Mouse (Mus musculus) forebrain, embryonic 11.5 days (tissue): Measurements from ENCODE around the gene Gm20388. TPM values are rescaled to one million over a fixed set of nuclear protein-coding genes. Genes with fewer than 3 reads are reported as not detected.

Experiments
- ATAC-seq: fragments of 200-750 bp; cut with Nextera tagmentation; replicated peaks from 2 replicates; pipeline ENCODE4 v1.8.0; 2017; ENCODE audit warnings: moderate TSS enrichment; ENCODE audit not compliant: low FRiP score
- DNase-seq: peaks from one replicate; pipeline ENCODE4 v3.0.0-alpha.2; 2017; ENCODE audit warnings: low spot score
- H3K27ac ChIP-seq: fragments of 300-500 bp; sonication (generic); 2 replicates; pipeline ENCODE4 v1.5.1; 2014; ENCODE audit warnings: low read depth, low read length
- H3K27me3 ChIP-seq: fragments of 300-500 bp; sonication (generic); 2 replicates; pipeline ENCODE4 v1.6.1; 2014; ENCODE audit warnings: mild to moderate bottlenecking, low read length, mixed read lengths; ENCODE audit not compliant: control insufficient read depth, insufficient read depth
- H3K36me3 ChIP-seq: fragments of 300-500 bp; sonication (generic); 2 replicates; pipeline ENCODE4 v1.6.1; 2014; ENCODE audit warnings: mild to moderate bottlenecking, low read length, moderate library complexity, mixed read lengths; ENCODE audit not compliant: control insufficient read depth, insufficient read depth
- H3K4me1 ChIP-seq: fragments of 300-500 bp; sonication (generic); replicated peaks from 2 replicates; pipeline ENCODE4 v1.6.1; 2014; ENCODE audit warnings: low read length, mixed read lengths; ENCODE audit not compliant: control insufficient read depth, insufficient read depth
- H3K4me2 ChIP-seq: fragments of 300-500 bp; sonication (generic); 2 replicates; pipeline ENCODE4 v1.6.1; 2014; ENCODE audit warnings: low read depth, mild to moderate bottlenecking, low read length, moderate library complexity, mixed read lengths; ENCODE audit not compliant: severe bottlenecking
- H3K4me3 ChIP-seq: fragments of 300-500 bp; sonication (generic); 2 replicates; pipeline ENCODE4 v1.5.1; 2014; ENCODE audit warnings: low read depth, low read length
- H3K9ac ChIP-seq: fragments of 300-500 bp; sonication (generic); 2 replicates; pipeline ENCODE4 v1.6.1; 2014; ENCODE audit warnings: low read length
- H3K9me3 ChIP-seq: fragments of 300-500 bp; sonication (generic); 2 replicates; pipeline ENCODE4 v1.6.1; 2016; ENCODE audit warnings: low read length, mixed read lengths; ENCODE audit not compliant: control insufficient read depth
- WGBS: fragments of 180-500 bp; shearing (Covaris S2); extraction: QIAGEN DNeasy Blood & Tissue Kit; methylation state at CpG from one replicate; pipeline ENCODE4 v1.1.7; 2014; 5-methylcytosine and 5-hydroxymethylcytosine counted together
- polyA plus RNA-seq: library from polyadenylated mRNA; unstranded; fragments of >200 nt; fragmentation: Nextera tagmentation; extraction: Ambion mirVana; gene quantifications from 2 replicates; pipeline ENCODE4 v1.2.1, GENCODE M21; 2014

Gm20388 gene
- polyA plus RNA-seq = not detected in 2 replicates

- peak within 1 kb of the TSS; percentile 76 for H3K4me2 ChIP-seq
- peak; percentile 94 for DNase-seq
- H3K27ac ChIP-seq = peak within 1 kb of the TSS; percentile 84
- H3K9me3 ChIP-seq = no peaks in the 10 kb centered on the region
- H3K36me3 ChIP-seq = no peaks in the 10 kb centered on the region
- H3K4me1 ChIP-seq = peaks cover 10% of the 10 kb centered on the region
- H3K9ac ChIP-seq = peak within 1 kb of the TSS; percentile 96
- H3K4me3 ChIP-seq = peak within 1 kb of the TSS; percentile 82
- peak; percentile 94 for ATAC-seq
- H3K27me3 ChIP-seq = no peaks in the 10 kb centered on the region
- WGBS = under 1% methylated on average over 88 of the region's 97 CpGs
Observed at GRCm38 (mm10) chr8:119910547-119911257, at the start of gene Gm20388. TSS of gene Gm20388 (plus strand) at chr8:119910841.

GRCm38 (mm10) chr8:119861706-119862389 is 48.8 kb upstream of the Gm20388 start, which contains the start of gene Klhl36:
TSS of gene Klhl36 (plus strand) at chr8:119862266.
- H3K27me3 ChIP-seq = no peaks in the 10 kb centered on the region
- H3K27ac ChIP-seq = no peak within 1 kb of the TSS
- H3K4me1 ChIP-seq = no peaks in the 10 kb centered on the region; the same call in 1 of the 2 replicates

GRCm38 (mm10) chr8:119862390-119862734 is 48.3 kb upstream of the Gm20388 start:
- Histone ChIP-seq H3K9me3 (no peaks in the 10 kb centered on the region), H3K36me3 (no peaks in the 10 kb centered on the region), H3K9ac (peak overlapping the region; percentile 85), H3K4me1 (no peaks in the 10 kb centered on the region; the same call in 1 of the 2 replicates), H3K4me2 (peak overlapping the region; percentile 67), H3K27me3 (no peaks in the 10 kb centered on the region), H3K27ac (no peak overlapping the region), H3K4me3 (peak overlapping the region; percentile 73)
- WGBS = under 1% methylated on average over 19 of the region's 19 CpGs
- DNase-seq (no peak), ATAC-seq (no peak; the same call in 1 of the 2 replicates)

More at GRCm38 (mm10) chr8:119861706-119862389, 48.8 kb upstream of the Gm20388 start, which contains the start of gene Klhl36:
- peak; percentile 99 for DNase-seq
- Histone ChIP-seq H3K4me2 (peak within 1 kb of the TSS; percentile 67), H3K9me3 (no peaks in the 10 kb centered on the region), H3K4me3 (peak within 1 kb of the TSS; percentile 73), H3K36me3 (no peaks in the 10 kb centered on the region), H3K9ac (peak within 1 kb of the TSS; percentile 85)
- WGBS = under 1% methylated on average over 34 of the region's 35 CpGs
- ATAC-seq = peak; percentile 96

GRCm38 (mm10) chr8:119862749-119863148 is 47.9 kb upstream of the Gm20388 start:
- Histone ChIP-seq H3K9ac (peak overlapping the region; percentile 85), H3K27ac (no peak overlapping the region)

GRCm38 (mm10) chr8:119869616-119870015 is 41.0 kb upstream of the Gm20388 start:
- no peaks in the 10 kb centered on the region for H3K27me3 ChIP-seq
- peaks cover 6% of the 10 kb centered on the region; the same call in 1 of the 2 replicates for H3K9me3 ChIP-seq
- ATAC-seq = no peak
- 83% methylated on average over 20 of the region's 20 CpGs for WGBS
- peaks cover 14% of the 10 kb centered on the region; the same call in 1 of the 2 replicates for H3K36me3 ChIP-seq
- no peak overlapping the region for H3K4me3 ChIP-seq
- no peak overlapping the region for H3K27ac ChIP-seq
- no peak overlapping the region for H3K9ac ChIP-seq
- no peak overlapping the region for H3K4me2 ChIP-seq
- no peaks in the 10 kb centered on the region for H3K4me1 ChIP-seq
- DNase-seq = no peak

More at GRCm38 (mm10) chr8:119862749-119863148, 47.9 kb upstream of the Gm20388 start:
- Histone ChIP-seq H3K9me3 (no peaks in the 10 kb centered on the region), H3K36me3 (no peaks in the 10 kb centered on the region), H3K4me2 (peak overlapping the region; percentile 67), H3K4me1 (no peaks in the 10 kb centered on the region; the same call in 1 of the 2 replicates), H3K4me3 (peak overlapping the region; percentile 73), H3K27me3 (no peaks in the 10 kb centered on the region)
- ATAC-seq = no peak
- no peak for DNase-seq
- 12% methylated on average over 6 of the region's 6 CpGs for WGBS

GRCm38 (mm10) chr8:119873181-119873580 is 37.5 kb upstream of the Gm20388 start:
- Histone ChIP-seq H3K4me1 (no peaks in the 10 kb centered on the region), H3K4me2 (no peak overlapping the region), H3K27ac (no peak overlapping the region), H3K4me3 (no peak overlapping the region), H3K36me3 (peaks cover 14% of the 10 kb centered on the region; the same call in 1 of the 2 replicates), H3K9me3 (peaks cover 6% of the 10 kb centered on the region; the same call in 1 of the 2 replicates), H3K27me3 (no peaks in the 10 kb centered on the region), H3K9ac (no peak overlapping the region)
- DNase-seq = no peak
- ATAC-seq = no peak
- WGBS = 97% methylated on average over 1 of the region's 1 CpGs

GRCm38 (mm10) chr8:119881301-119881700 is 29.3 kb upstream of the Gm20388 start:
- no peak overlapping the region for H3K4me3 ChIP-seq
- 0 out of 2 replicates have a peak, but pooled peaks cover 3% of the 10 kb centered on the region for H3K4me1 ChIP-seq
- no peaks in the 10 kb centered on the region for H3K27me3 ChIP-seq
- DNase-seq (no peak), ATAC-seq (no peak)
- H3K9ac ChIP-seq = no peak overlapping the region
- WGBS = 78% methylated on average over 6 of the region's 6 CpGs
- no peak overlapping the region for H3K27ac ChIP-seq
- no peak overlapping the region for H3K4me2 ChIP-seq
- H3K9me3 ChIP-seq = no peaks in the 10 kb centered on the region
- H3K36me3 ChIP-seq = no peaks in the 10 kb centered on the region

GRCm38 (mm10) chr8:119881917-119882316 is 28.7 kb upstream of the Gm20388 start:
- DNase-seq (no peak), ATAC-seq (no peak)
- Histone ChIP-seq H3K4me1 (0 out of 2 replicates have a peak, but pooled peaks cover 3% of the 10 kb centered on the region), H3K4me2 (no peak overlapping the region), H3K36me3 (no peaks in the 10 kb centered on the region), H3K4me3 (no peak overlapping the region), H3K27ac (no peak overlapping the region), H3K27me3 (no peaks in the 10 kb centered on the region), H3K9me3 (no peaks in the 10 kb centered on the region), H3K9ac (no peak overlapping the region)
- 73% methylated on average over 8 of the region's 8 CpGs for whole genome bisulfite sequencing
